Mouse (Mus musculus) G1E (cell line): ENCODE data around the gene Gm21750. TPM values are rescaled to one million over a fixed set of nuclear protein-coding genes. Genes with fewer than 3 reads are reported as not detected.
"Not testable (repeated sequence)": the region's sequence is repeated elsewhere in the genome, so short reads cannot be mapped to it uniquely, and the experiment has no call there.

Experiments
- ATAC-seq: 2 replicates; pipeline ENCODE4 v1.8.0; 2016; ENCODE audit warnings: mild to moderate bottlenecking; ENCODE audit not compliant: insufficient number of reproducible peaks, poor library complexity, low FRiP score, severe bottlenecking; ENCODE audit errors: extremely low read depth
- DNase-seq: peaks from one replicate; pipeline ENCODE4 v3.0.0; 2012; ENCODE audit warnings: low spot score
- H3K27me3 ChIP-seq: 2 replicates; pipeline ENCODE4 v1.6.1; 2012; ENCODE audit warnings: mild to moderate bottlenecking, low read length, inconsistent platforms; ENCODE audit not compliant: insufficient read depth
- H3K36me3 ChIP-seq: replicated peaks from 2 replicates; pipeline ENCODE3; 2012; ENCODE audit warnings: mild to moderate bottlenecking, inconsistent platforms
- H3K4me1 ChIP-seq: 2 replicates; pipeline ENCODE4 v1.6.1; 2012; ENCODE audit warnings: low read depth, low read length, inconsistent platforms, mixed read lengths; ENCODE audit not compliant: insufficient read depth
- H3K4me3 ChIP-seq: 2 replicates; pipeline ENCODE4 v1.5.1; 2012; ENCODE audit warnings: low read depth, mild to moderate bottlenecking, inconsistent platforms, low read length, moderate library complexity, mixed read lengths
- H3K9me3 ChIP-seq: replicated peaks from 2 replicates; pipeline ENCODE4 v1.6.1; 2012; ENCODE audit warnings: inconsistent platforms
- CTCF ChIP-seq: IDR thresholded peaks from 2 replicates; pipeline ENCODE4 v1.5.1; 2012; ENCODE audit warnings: low read depth, low read length, inconsistent platforms, mixed read lengths
- GATA1 ChIP-seq: IDR thresholded peaks from 2 replicates; pipeline ENCODE4 v1.6.1; 2012; ENCODE audit warnings: borderline replicate concordance, low read length, inconsistent platforms, mixed read lengths
- GATA2 ChIP-seq: IDR thresholded peaks from 2 replicates; pipeline ENCODE4 v1.6.1; 2012; ENCODE audit warnings: low read depth, low read length, inconsistent platforms, borderline replicate concordance
- POLR2AphosphoS5 ChIP-seq: IDR thresholded peaks from 2 replicates; pipeline ENCODE4 v1.6.1; 2012; ENCODE audit warnings: low read depth, low read length, inconsistent platforms; ENCODE audit not compliant: insufficient replicate concordance
- TAL1 ChIP-seq: conservative IDR thresholded peaks from 2 replicates; pipeline ENCODE4 v1.6.1; 2012; ENCODE audit warnings: low read depth, low read length, inconsistent platforms, mixed read lengths
- polyA plus RNA-seq: library from polyadenylated mRNA; stranded (reverse); fragments of >175 nt; gene quantifications from 2 replicates; pipeline ENCODE4 v1.2.3, GENCODE M21; 2012
- total RNA-seq, 2 experiments: library from RNA; stranded (forward) in 1 of 2; stranded (reverse) in 1 of 2; fragments of 200-1000 nt in 1 of 2; fragments of >200 nt in 1 of 2; fragmentation: Nextera tagmentation in 1 of 2; gene quantifications; 2 replicates each; pipeline ENCODE4 v1.2.3; 2014 to 2017

Gm21750 gene
- total RNA-seq (2014; fragmentation: Nextera tagmentation), result not detected in 2 replicates
- 0.66 TPM in 1 of 2 replicates, not detected in the other for total RNA-seq (2017)
- not detected in 2 replicates for polyA plus RNA-seq

DNA sequence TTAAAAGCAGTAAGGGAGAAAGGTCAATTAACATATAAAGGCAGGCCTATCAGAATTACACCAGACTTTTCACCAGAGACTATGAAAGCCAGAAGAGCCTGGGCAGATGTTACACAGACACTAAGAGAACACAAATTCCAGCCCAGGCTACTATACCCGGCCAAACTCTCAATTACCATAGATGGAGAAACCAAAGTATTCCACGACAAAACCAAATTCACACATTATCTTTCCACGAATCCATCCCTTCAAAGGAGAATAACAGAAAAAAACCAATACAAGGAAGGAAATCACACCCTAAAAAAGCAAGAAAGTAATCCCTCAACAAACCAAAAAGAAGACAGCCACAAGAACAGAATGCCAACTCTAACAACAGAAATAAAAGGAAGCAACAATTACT lies at the start of gene Gm21750:
TSS of gene Gm21750 (plus strand) at position 301 of the 400 bp plus-strand sequence.
- not testable (repeated sequence) for H3K4me3 ChIP-seq, H3K9me3 ChIP-seq, H3K4me1 ChIP-seq, ATAC-seq, DNase-seq, H3K27me3 ChIP-seq, H3K36me3 ChIP-seq

DNA sequence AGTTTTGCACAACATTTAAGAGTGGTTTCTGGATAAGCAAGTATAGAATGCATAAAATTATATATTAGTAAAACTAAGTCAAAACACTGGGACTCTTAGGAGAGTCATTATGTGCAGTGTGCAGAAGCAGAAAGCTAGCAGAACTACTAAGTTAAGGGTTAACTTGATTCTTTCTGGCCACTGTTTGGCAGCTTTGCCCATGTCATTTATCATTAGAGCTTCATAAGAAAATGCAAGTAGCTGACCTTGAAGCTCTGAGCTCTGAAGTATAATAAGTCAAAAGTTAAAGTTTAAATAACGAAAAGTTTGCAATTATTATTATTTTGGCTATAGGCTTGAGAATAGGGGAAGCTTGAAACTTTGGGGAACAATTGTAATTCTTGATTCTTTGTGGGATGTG lies 46.1 kb upstream of the Gm21750 start:
- H3K36me3 ChIP-seq, H3K4me1 ChIP-seq, ATAC-seq, H3K9me3 ChIP-seq, DNase-seq, H3K4me3 ChIP-seq, H3K27me3 ChIP-seq: not testable (repeated sequence)

GRCm38 (mm10) chr14:73620880-73621279 lies 40.1 kb upstream of the Gm21750 start:
- no peaks in the 10 kb centered on the region for H3K9me3 ChIP-seq
- DNase-seq (no peak), ATAC-seq (no peak)
- no peaks in the 10 kb centered on the region for H3K36me3 ChIP-seq
- H3K4me1 ChIP-seq, result no peaks in the 10 kb centered on the region
- H3K27me3 ChIP-seq, result peaks cover 10% of the 10 kb centered on the region; the same call in 1 of the 2 replicates
- H3K4me3 ChIP-seq, result no peak overlapping the region
- TF ChIP-seq GATA2 (no peak), POLR2AphosphoS5 (no peak), CTCF (no peak), TAL1 (no peak), GATA1 (no peak)

DNA sequence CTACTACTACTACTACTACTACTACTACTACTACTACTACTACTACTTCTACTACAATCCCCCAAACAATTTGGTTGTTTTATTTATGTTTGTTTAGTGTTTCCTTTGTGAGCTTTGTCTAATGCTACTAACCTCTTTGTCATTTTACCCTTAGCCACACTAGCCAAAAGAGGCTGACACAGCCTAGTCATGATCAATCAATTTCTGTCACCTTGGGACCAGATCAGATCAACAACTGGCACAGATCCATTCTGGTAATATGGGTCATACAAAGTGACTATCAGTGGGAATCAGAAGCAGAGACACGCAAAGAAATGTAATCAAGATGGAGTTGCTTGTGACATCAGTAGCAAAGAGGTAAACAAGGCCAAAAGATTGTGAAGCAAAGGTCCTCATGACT lies 38.0 kb upstream of the Gm21750 start:
- Histone ChIP-seq H3K36me3 (no peaks in the 10 kb centered on the region), H3K4me1 (no peaks in the 10 kb centered on the region), H3K4me3 (no peak overlapping the region), H3K27me3 (peaks cover 10% of the 10 kb centered on the region; the same call in 1 of the 2 replicates), H3K9me3 (no peaks in the 10 kb centered on the region)
- ATAC-seq (no peak), DNase-seq (no peak)
- TF ChIP-seq GATA2 (no peak), POLR2AphosphoS5 (no peak), GATA1 (no peak), CTCF (no peak), TAL1 (no peak)

- Histone ChIP-seq H3K4me1 (no peaks in the 10 kb centered on the region), H3K27me3 (peaks cover 7% of the 10 kb centered on the region; the same call in 1 of the 2 replicates), H3K9me3 (no peaks in the 10 kb centered on the region), H3K4me3 (no peak overlapping the region), H3K36me3 (no peaks in the 10 kb centered on the region)
- no peak for TF ChIP-seq CTCF
- no peak for TF ChIP-seq POLR2AphosphoS5
- TF ChIP-seq TAL1, result no peak
- TF ChIP-seq GATA1, result no peak
- DNase-seq (no peak), ATAC-seq (no peak)
These were observed 35.6 kb upstream of the Gm21750 start for GRCm38 (mm10) chr14:73625469-73625868.

DNA sequence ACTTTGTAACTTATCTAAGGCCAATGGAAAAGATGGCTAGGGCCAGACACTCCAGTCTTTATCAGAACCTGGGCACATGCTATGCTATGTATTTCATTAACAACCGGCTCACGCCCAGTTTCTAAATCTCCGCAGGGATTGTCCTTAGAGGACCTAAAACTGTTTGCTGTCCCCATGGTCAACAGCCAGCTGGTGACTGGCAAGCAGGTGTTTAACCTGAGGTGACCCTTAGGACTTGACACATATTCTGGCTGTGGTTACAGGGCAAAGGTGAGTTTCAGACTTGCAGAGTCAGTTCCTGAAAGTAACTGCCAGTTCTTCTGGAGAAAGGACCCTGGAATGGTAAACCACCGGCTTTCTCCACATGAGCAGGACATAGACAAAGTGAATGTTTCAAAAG lies 29.5 kb upstream of the Gm21750 start:
- no peak overlapping the region for H3K4me3 ChIP-seq
- H3K4me1 ChIP-seq, result no peaks in the 10 kb centered on the region
- no peak for DNase-seq
- TF ChIP-seq TAL1, result no peak
- no peak for TF ChIP-seq CTCF
- TF ChIP-seq GATA2, result no peak
- TF ChIP-seq POLR2AphosphoS5, result no peak
- no peak for TF ChIP-seq GATA1
- ATAC-seq, result no peak
- H3K27me3 ChIP-seq, result no peaks in the 10 kb centered on the region
- no peaks in the 10 kb centered on the region for H3K9me3 ChIP-seq
- H3K36me3 ChIP-seq, result no peaks in the 10 kb centered on the region

GRCm38 (mm10) chr14:73632648-73633263 lies 28.3 kb upstream of the Gm21750 start:
- Histone ChIP-seq H3K4me3 (no peak overlapping the region), H3K36me3 (no peaks in the 10 kb centered on the region)
- no peak for ATAC-seq

More at GRCm38 (mm10) chr14:73632648-73633263, 28.3 kb upstream of the Gm21750 start:
- no peak for TF ChIP-seq TAL1
- no peak for TF ChIP-seq GATA2
- no peak for TF ChIP-seq CTCF
- TF ChIP-seq POLR2AphosphoS5, result no peak
- TF ChIP-seq GATA1, result no peak
- Histone ChIP-seq H3K4me1 (no peaks in the 10 kb centered on the region), H3K27me3 (no peaks in the 10 kb centered on the region), H3K9me3 (no peaks in the 10 kb centered on the region)
- no peak for DNase-seq
